Mouse (Mus musculus): ENCODE results near the gene Frmd4b. TPM values are rescaled to one million over a fixed set of nuclear protein-coding genes. Genes with fewer than 3 reads are reported as not detected.

Gene Frmd4b
- polyA plus RNA-seq, 1 experiment from 2014 or later: 13.9 TPM

- no peaks in the 10 kb centered on the region for H3K9me3 ChIP-seq
- no peak overlapping the region for H3K4me3 ChIP-seq
- peaks cover 7% of the 10 kb centered on the region; the same call in 1 of the 2 replicates for H3K4me1 ChIP-seq
- no peaks in the 10 kb centered on the region for H3K36me3 ChIP-seq
- no peak overlapping the region for H3K9ac ChIP-seq
- 53% methylated on average over 2 of the region's 2 CpGs for WGBS
- no peak for ATAC-seq (ENCODE audit: insufficient number of reproducible peaks, low FRiP score, low TSS enrichment, low read depth)
- H3K27me3 ChIP-seq: peaks cover 1% of the 10 kb centered on the region; the same call in 1 of the 2 replicates
- no peak overlapping the region for H3K27ac ChIP-seq
- H3K4me2 ChIP-seq: no peak overlapping the region
Observed at GRCm38 (mm10) chr6:97610051-97610450, 7.3 kb downstream of the Frmd4b start.

- 67% methylated on average over 3 of the region's 3 CpGs for WGBS
- no peaks in the 10 kb centered on the region for H3K36me3 ChIP-seq
- H3K27me3 ChIP-seq: no peaks in the 10 kb centered on the region
- H3K4me2 ChIP-seq: no peak overlapping the region
- H3K9ac ChIP-seq: no peak overlapping the region
- ATAC-seq (ENCODE audit: insufficient number of reproducible peaks, low FRiP score, low TSS enrichment, low read depth): no peak
- H3K27ac ChIP-seq: no peak overlapping the region
- no peaks in the 10 kb centered on the region for H3K9me3 ChIP-seq
- peaks cover 7% of the 10 kb centered on the region; the same call in 1 of the 2 replicates for H3K4me1 ChIP-seq
- H3K4me3 ChIP-seq: no peak overlapping the region
Observed at GRCm38 (mm10) chr6:97607646-97608045, 9.7 kb downstream of the Frmd4b start.

- H3K9me3 ChIP-seq: no peaks in the 10 kb centered on the region
- H3K27me3 ChIP-seq: no peaks in the 10 kb centered on the region
- H3K4me3 ChIP-seq: no peak overlapping the region
- no peak for ATAC-seq (ENCODE audit: insufficient number of reproducible peaks, low FRiP score, low TSS enrichment, low read depth)
- no peaks in the 10 kb centered on the region for H3K36me3 ChIP-seq
- 46% methylated on average over 3 of the region's 3 CpGs for WGBS
- no peak overlapping the region for H3K4me2 ChIP-seq
- H3K9ac ChIP-seq: no peak overlapping the region
- H3K27ac ChIP-seq: no peak overlapping the region
- no peaks in the 10 kb centered on the region for H3K4me1 ChIP-seq
Observed at GRCm38 (mm10) chr6:97595218-97595617, 22.1 kb downstream of the Frmd4b start.

DNA sequence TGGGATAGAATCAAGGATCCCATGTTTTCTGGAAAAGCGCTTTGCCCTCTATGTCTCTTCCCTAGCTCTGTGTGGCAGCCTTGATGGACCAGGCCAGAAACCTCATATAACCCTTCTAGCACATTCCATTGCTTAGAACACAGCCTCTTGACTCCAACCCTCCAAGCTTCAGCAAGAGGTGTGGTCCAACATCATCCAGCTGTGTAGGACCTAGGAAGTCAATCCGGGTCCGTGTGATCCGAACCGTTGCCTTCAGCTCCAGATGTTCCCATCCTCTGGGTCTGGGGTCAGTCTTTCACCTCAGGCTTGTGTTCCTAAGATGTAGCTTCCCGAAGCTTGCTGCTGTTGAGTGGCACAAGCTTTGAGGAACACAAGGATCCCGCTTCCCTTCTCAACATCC, 22.8 kb downstream of the Frmd4b start:
- Histone ChIP-seq H3K4me1 (no peaks in the 10 kb centered on the region), H3K9me3 (no peaks in the 10 kb centered on the region), H3K4me2 (no peak overlapping the region), H3K9ac (no peak overlapping the region), H3K27ac (no peak overlapping the region), H3K27me3 (no peaks in the 10 kb centered on the region), H3K36me3 (no peaks in the 10 kb centered on the region), H3K4me3 (no peak overlapping the region)
- ATAC-seq (ENCODE audit: insufficient number of reproducible peaks, low FRiP score, low TSS enrichment, low read depth): no peak
- WGBS: 96% methylated on average over 7 of the region's 7 CpGs

DNA sequence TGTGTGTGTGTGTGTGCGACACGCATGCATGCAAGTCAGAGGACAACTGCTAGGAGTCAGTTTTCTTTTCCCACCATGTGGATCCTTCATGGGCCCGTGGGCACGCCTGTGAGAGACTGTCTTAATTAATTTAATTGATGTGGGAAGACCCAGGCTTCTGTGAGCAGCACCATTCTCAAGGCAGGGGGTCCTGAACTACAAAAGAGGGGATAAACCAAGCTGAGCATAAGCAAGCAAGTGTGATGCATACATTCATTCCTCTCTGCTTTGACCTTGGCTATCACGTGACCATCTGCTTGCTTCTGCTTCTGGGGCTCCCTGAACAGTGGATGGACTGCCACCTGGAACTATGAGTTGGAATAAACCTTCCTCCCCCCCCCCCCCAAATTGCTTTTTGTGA, 27.1 kb downstream of the Frmd4b start:
- Histone ChIP-seq H3K36me3 (no peaks in the 10 kb centered on the region), H3K4me3 (no peak overlapping the region), H3K27ac (no peak overlapping the region), H3K9me3 (no peaks in the 10 kb centered on the region), H3K4me2 (no peak overlapping the region), H3K4me1 (no peaks in the 10 kb centered on the region), H3K27me3 (no peaks in the 10 kb centered on the region), H3K9ac (no peak overlapping the region)
- no peak for ATAC-seq (ENCODE audit: insufficient number of reproducible peaks, low FRiP score, low TSS enrichment, low read depth)
- 65% methylated on average over 5 of the region's 5 CpGs for WGBS

- ATAC-seq (ENCODE audit: insufficient number of reproducible peaks, low FRiP score, low TSS enrichment, low read depth): no peak
Observed at GRCm38 (mm10) chr6:97589581-97589980, 27.8 kb downstream of the Frmd4b start.

DNA sequence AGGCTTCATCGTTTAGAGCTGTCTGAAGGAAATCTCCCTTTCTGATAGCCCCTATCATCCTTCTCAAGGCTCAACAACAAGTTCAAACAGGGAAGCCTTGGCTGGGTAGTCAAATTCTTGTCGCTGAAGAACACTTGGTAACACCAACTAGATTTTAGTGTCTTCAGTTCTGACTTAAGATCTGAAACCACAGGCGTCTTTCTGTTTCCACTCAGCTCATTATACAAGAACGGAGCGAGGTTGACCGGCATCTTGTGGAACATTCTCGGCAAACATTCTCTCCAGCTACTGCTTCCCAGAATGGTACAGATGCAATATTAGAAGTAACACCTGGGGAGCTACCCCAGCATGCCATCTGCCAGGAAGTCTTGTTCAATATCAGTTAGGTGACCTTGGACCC, 28.3 kb downstream of the Frmd4b start:
- ATAC-seq (ENCODE audit: insufficient number of reproducible peaks, low FRiP score, low TSS enrichment, low read depth): no peak

More at GRCm38 (mm10) chr6:97589581-97589980, 27.8 kb downstream of the Frmd4b start:
- Histone ChIP-seq H3K9ac (no peak overlapping the region), H3K4me1 (no peaks in the 10 kb centered on the region), H3K9me3 (no peaks in the 10 kb centered on the region), H3K27me3 (no peaks in the 10 kb centered on the region), H3K4me3 (no peak overlapping the region), H3K36me3 (no peaks in the 10 kb centered on the region), H3K27ac (no peak overlapping the region), H3K4me2 (no peak overlapping the region)
- WGBS: 69% methylated on average over 3 of the region's 3 CpGs

GRCm38 (mm10) chr6:97586606-97587005, 30.7 kb downstream of the Frmd4b start:
- no peak overlapping the region for H3K27ac ChIP-seq
- no peaks in the 10 kb centered on the region for H3K36me3 ChIP-seq
- no peak overlapping the region for H3K9ac ChIP-seq
- ATAC-seq (ENCODE audit: insufficient number of reproducible peaks, low FRiP score, low TSS enrichment, low read depth): no peak
- no peaks in the 10 kb centered on the region for H3K27me3 ChIP-seq
- H3K4me1 ChIP-seq: no peaks in the 10 kb centered on the region
- no peak overlapping the region for H3K4me2 ChIP-seq
- H3K9me3 ChIP-seq: no peaks in the 10 kb centered on the region
- H3K4me3 ChIP-seq: no peak overlapping the region

More for the DNA sequence above, 28.3 kb downstream of the Frmd4b start:
- Histone ChIP-seq H3K9me3 (no peaks in the 10 kb centered on the region), H3K9ac (no peak overlapping the region), H3K4me1 (no peaks in the 10 kb centered on the region), H3K4me2 (no peak overlapping the region), H3K27ac (no peak overlapping the region), H3K4me3 (no peak overlapping the region), H3K36me3 (no peaks in the 10 kb centered on the region), H3K27me3 (no peaks in the 10 kb centered on the region)
- 73% methylated on average over 7 of the region's 7 CpGs for WGBS

DNA sequence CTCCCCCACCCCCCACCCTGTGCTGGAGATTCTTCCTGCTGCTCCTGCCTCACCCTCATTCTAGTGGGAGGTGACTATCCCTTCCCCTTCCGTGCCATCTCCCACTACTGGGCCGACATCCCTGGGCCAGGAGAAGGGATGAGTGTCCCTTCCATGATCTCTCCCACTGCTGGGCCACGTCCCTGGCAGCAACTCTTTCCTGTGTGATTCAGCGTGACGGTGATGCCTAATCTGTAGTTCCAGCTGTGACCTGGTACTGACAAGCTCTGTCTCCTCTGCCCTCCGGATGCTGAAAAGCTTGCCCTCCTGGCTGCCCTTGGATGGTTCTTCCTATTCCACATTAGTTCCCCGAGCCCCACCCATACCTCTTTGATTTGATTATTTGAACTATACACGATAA, 31.3 kb downstream of the Frmd4b start:
- Histone ChIP-seq H3K9ac (no peak overlapping the region), H3K36me3 (no peaks in the 10 kb centered on the region), H3K4me3 (no peak overlapping the region), H3K4me1 (no peaks in the 10 kb centered on the region), H3K4me2 (no peak overlapping the region), H3K27me3 (no peaks in the 10 kb centered on the region), H3K9me3 (no peaks in the 10 kb centered on the region), H3K27ac (no peak overlapping the region)
- WGBS: 72% methylated on average over 8 of the region's 8 CpGs
- ATAC-seq (ENCODE audit: insufficient number of reproducible peaks, low FRiP score, low TSS enrichment, low read depth): no peak

- Histone ChIP-seq H3K4me2 (no peak overlapping the region), H3K9ac (no peak overlapping the region), H3K27ac (no peak overlapping the region), H3K9me3 (no peaks in the 10 kb centered on the region), H3K4me3 (no peak overlapping the region), H3K27me3 (no peaks in the 10 kb centered on the region), H3K4me1 (no peaks in the 10 kb centered on the region), H3K36me3 (no peaks in the 10 kb centered on the region)
- 58% methylated on average over 8 of the region's 8 CpGs for WGBS
- ATAC-seq (ENCODE audit: insufficient number of reproducible peaks, low FRiP score, low TSS enrichment, low read depth): no peak
Observed at GRCm38 (mm10) chr6:97582748-97583147, 34.6 kb downstream of the Frmd4b start.

GRCm38 (mm10) chr6:97581941-97582340, 35.4 kb downstream of the Frmd4b start:
- Histone ChIP-seq H3K27me3 (no peaks in the 10 kb centered on the region), H3K27ac (no peak overlapping the region), H3K9me3 (no peaks in the 10 kb centered on the region), H3K9ac (no peak overlapping the region), H3K4me3 (no peak overlapping the region), H3K36me3 (no peaks in the 10 kb centered on the region), H3K4me2 (no peak overlapping the region), H3K4me1 (no peaks in the 10 kb centered on the region)
- no peak for ATAC-seq (ENCODE audit: insufficient number of reproducible peaks, low FRiP score, low TSS enrichment, low read depth)
- WGBS: 92% methylated on average over 7 of the region's 7 CpGs

- Histone ChIP-seq H3K27ac (no peak overlapping the region), H3K9ac (no peak overlapping the region), H3K4me3 (no peak overlapping the region), H3K4me2 (no peak overlapping the region), H3K36me3 (no peaks in the 10 kb centered on the region), H3K9me3 (no peaks in the 10 kb centered on the region), H3K27me3 (no peaks in the 10 kb centered on the region), H3K4me1 (no peaks in the 10 kb centered on the region)
- ATAC-seq (ENCODE audit: insufficient number of reproducible peaks, low FRiP score, low TSS enrichment, low read depth): no peak
- 89% methylated on average over 2 of the region's 2 CpGs for WGBS
Observed at GRCm38 (mm10) chr6:97580479-97581030, 36.8 kb downstream of the Frmd4b start.

- H3K4me2 ChIP-seq: no peak overlapping the region
- no peak for ATAC-seq (ENCODE audit: insufficient number of reproducible peaks, low FRiP score, low TSS enrichment, low read depth)
- 76% methylated on average over 4 of the region's 4 CpGs for WGBS
- no peak overlapping the region for H3K27ac ChIP-seq
- H3K36me3 ChIP-seq: no peaks in the 10 kb centered on the region
- no peaks in the 10 kb centered on the region for H3K27me3 ChIP-seq
- no peak overlapping the region for H3K4me3 ChIP-seq
- no peak overlapping the region for H3K9ac ChIP-seq
- H3K4me1 ChIP-seq: no peaks in the 10 kb centered on the region
- no peaks in the 10 kb centered on the region for H3K9me3 ChIP-seq
Observed at GRCm38 (mm10) chr6:97579704-97580103, 37.6 kb downstream of the Frmd4b start.

Data from limb, embryonic 15.5 days (tissue).